Mouse (Mus musculus): ENCODE results near the gene Clcf1.

- no peak for TF ChIP-seq CTCF (IDR thresholded peaks at IDR 0.05; ENCODE audit: insufficient read depth, low read depth, low read length)
- no peak for TF ChIP-seq POLR2A (IDR thresholded peaks at IDR 0.05; ENCODE audit: insufficient read depth, low read depth, low read length)
Observed at GRCm38 (mm10) chr19:4214071-4214770, at the start of gene Clcf1, which contains the start of gene AC109138.7.
